Mouse (Mus musculus) ovary, adult 18-20 months (tissue): ENCODE data around the gene Hsd17b2.
A peak's percentile ranks its signal among the peaks of the same experiment; 100 is the strongest.

Experiments
- DNase-seq: peaks from one replicate; pipeline ENCODE4 v3.0.0; 2022; ENCODE audit warnings: low spot score, mixed read lengths

The Hsd17b2 gene

DNA sequence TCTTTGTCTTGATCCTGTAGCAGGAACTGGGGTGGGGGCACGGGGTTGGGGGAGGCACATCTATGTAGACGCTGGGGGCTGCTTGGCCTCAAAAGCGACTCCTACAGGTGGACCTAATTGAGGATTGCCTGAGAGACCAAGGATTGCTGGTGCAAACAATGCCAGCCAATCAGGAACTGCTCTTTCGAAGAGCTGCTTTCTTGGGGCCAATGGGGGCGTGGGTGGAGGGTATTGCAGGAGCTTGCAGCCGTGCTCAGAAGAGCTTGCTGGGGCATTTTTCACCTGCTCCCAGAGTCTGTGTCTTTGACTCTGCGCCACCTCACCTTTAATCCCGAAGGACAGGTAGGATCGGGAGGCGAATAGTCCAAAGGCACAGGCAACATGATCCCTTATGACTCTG is 73.9 kb downstream of the Hsd17b2 start:
- no peak for DNase-seq

DNA sequence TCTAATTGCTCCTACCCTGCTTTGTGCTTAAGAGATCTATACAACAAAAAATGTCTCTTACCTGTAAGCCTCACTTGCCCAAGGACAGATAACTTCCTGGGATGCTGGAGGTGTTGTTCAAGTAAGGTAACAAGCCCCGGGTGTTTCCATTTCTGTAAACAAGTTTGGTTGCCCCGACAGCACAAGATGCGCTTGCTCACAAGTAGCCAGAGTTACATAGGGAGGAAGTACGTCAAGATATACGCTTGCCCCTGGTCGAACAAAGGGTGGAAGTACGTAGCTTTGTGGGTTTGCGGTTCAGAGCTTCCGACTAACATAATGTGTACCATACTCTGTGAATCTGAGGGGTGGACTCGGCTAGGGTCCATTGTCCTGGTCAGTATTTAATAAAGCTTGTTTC is 74.4 kb downstream of the Hsd17b2 start:
- DNase-seq: no peak

DNA sequence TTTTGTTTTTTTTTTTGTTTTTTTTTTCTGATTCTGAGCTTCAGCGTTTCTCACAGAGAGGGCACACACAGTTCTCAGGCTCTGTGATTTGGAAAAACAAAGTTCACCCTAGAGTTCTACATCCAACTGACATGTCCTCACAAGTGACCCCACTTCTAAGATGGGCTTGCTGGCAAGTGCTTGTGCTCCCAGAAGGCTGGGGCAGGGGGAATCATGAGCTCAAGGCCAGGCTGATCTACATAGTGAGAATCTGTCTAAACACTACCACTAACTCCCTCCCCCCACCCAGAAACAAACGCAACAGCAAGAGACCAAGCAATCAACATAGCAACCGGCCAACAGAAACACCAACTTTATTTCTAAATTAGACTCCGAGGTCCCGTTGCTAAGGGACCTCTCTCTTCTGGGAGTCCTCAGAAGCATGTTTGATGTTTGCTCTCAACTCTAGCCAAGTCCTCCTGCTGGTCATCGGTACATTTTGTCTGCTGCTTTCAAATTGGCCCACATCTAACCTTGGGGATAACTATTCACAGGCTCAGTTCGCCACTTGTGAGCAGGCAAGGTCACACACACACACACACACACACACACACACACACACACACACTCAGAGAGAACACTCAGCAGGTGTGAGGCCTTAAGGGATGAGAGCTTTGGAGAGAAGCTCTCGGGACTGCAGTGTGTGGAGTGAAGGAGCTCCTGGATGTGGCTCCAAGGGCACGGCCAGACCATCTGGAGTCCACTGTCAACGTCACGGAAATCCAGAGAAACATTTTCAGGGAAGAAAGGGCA is 77.0 kb downstream of the Hsd17b2 start:
- peak; percentile 25 for DNase-seq

DNA sequence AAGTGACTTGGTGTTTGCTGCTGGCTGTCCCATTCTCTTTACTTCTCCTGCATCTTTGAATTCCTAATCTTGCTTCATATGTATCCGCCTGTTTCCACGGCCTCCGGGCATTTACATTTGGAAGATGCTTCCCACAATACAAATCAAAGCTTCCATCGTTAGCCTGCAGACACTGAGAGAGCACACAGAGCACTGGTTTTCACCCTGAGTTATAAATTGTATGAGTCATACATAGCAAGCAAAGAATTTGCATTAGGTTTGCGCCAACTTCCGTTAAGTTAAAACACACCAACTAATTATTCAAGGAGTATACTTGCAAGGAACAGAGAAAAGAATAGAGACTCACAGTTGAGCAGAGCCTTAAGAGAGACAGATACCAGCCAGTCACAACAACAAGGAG is 77.6 kb downstream of the Hsd17b2 start:
- no peak for DNase-seq

DNA sequence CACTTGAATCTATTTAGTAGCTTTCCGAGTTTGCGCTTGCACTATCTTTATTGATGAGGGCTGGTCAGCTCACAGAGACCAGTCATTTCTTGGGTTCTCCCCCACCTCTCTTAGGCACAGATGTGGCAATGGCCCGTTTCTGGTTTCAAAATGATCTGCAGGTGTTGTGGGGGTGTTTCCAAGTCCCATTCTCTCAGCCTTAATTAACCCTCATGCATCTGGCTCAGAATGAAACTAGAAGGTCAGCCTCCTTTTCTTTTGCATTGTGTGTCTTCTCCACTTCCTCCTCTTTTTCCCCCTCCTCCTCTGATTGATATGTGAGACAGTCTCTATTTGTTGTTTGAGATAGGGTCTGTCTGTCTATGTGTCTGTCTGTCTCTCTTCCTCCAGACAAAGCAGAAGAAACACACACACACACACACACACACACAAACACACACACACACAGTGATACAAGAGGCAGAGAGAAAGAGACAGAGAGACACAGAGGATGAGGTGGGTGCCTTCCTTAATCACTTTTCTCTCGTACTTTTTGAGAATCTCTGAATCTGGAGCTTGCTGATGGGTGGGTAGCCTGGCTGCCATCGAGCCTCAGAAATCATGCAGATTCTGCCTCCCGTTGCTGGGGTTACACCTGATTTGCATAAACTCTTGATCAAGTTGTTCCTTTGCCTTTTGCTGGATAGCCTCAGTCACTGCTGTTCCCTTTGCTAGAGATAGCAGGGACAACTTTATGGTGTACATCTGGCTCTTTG is 79.8 kb downstream of the Hsd17b2 start:
- DNase-seq: no peak

DNA sequence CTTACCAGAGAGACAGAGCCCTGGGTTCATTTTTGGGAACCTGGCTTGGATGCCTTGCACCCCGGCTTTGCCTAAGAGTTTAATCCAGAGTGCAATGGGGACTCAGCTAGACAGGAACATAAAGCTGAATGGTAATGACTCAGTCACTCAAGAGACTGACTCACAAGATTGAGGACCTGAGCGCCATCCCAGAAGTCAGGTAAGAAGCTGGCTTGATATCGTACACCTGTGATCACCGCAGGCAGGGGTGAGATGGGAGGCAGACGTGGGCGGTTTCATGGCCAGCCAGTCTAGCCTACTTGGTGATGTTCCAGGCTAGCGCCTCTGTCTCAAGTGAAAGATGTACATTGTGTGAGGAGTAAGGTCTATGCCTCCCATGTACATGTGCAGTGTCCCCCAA is 81.3 kb downstream of the Hsd17b2 start:
- DNase-seq: no peak

DNA sequence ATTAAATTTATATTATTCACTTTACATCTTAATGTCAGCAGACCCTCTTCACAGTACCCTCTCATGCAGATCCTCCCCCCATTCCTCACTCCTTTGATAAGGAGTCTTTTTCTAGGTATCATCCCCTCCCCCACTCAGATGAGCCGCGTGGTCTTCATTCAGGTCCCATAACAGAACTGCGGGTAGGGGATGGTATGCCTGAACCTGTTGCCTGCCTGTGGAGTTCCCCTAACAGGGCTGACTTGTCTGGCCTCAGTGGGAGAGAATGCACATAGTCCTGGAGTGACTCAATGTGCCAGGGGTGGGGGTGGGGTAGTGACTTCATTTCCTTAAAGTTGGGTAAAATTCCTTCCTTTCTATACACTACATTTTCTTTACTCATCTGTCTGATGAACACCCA is 84.7 kb downstream of the Hsd17b2 start:
- no peak for DNase-seq

DNA sequence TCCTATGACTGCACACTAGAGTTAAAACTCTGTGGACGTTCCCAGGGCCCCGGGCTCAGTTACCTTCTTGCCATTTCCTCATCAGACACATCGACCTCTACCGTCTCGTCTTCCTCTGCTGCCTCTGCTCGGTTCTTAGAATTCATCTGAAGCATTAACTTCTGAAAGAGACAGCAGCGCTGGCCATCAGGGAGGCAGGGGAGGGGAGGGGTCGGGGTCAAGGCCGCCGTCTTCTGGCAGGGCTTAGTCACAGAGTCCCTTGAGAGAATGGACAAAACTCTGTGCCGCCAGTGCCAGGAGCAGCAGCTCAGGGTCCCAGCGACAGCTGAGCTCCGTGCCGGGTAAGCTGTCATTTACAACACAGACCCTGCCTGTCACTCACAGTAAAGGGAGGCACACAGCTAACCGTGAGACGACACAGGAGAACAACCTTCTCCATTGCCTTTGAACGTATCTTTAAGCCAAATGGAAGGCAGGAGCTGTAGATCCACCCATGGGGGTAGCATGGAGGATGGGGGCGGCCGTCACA is 91.0 kb downstream of the Hsd17b2 start:
- DNase-seq: no peak

DNA sequence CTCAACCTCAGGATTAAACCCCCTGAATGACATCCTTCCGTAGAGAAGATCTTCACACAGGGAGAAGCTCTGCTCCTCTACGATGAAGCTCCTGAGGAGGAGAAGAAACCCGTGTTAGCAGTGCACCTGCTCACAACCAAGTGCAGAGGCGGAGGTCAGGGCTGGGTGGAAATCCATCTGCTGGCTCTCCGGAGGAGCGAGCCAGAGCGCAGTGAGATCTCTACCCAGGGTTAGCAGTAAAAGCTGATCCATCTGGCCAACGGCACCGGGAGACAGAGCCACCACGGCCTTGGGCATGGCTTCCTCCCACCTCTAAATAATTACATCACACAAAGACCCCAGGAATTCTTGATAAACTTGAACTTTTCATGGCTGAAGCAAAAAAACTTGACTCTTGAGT is 92.9 kb downstream of the Hsd17b2 start:
- DNase-seq: no peak

DNA sequence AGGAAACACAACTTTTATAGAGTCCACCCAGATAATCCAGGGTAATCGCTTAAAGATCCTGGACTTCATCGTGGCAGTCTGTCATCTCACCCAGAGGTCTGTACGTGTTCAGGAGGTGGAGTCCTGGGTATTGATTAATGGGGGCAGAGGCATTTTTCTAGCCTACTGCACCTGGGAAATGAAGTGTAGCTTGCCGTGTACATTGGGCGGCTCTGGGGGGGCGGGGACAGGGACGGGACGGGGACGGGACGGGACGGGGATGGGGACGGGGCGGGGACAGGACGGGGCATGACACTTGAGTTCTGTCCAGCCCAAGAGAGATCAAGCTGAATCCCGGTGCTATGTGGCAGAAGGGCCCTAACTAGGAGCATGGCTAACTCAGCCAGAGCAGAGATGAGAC is 94.8 kb downstream of the Hsd17b2 start:
- DNase-seq: no peak

DNA sequence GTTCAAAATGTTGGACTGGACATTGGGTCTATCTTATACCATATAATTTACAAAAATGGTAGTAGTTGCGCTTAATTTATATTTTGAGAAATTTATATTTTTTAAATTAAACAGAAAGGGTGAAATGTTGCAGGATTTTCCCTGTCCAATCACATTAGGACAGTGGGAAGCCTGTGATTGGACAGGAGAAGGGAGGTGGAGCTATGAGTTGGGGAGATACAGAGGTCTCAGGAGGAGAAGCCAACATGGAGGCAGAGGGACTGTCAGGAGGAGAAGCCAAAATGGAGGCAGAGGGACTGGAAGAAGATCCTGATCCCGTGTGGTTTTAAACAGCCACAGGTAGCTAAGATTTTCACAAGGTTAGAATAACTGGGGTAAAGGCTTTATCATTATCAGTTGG is 96.4 kb downstream of the Hsd17b2 start:
- no peak for DNase-seq

DNA sequence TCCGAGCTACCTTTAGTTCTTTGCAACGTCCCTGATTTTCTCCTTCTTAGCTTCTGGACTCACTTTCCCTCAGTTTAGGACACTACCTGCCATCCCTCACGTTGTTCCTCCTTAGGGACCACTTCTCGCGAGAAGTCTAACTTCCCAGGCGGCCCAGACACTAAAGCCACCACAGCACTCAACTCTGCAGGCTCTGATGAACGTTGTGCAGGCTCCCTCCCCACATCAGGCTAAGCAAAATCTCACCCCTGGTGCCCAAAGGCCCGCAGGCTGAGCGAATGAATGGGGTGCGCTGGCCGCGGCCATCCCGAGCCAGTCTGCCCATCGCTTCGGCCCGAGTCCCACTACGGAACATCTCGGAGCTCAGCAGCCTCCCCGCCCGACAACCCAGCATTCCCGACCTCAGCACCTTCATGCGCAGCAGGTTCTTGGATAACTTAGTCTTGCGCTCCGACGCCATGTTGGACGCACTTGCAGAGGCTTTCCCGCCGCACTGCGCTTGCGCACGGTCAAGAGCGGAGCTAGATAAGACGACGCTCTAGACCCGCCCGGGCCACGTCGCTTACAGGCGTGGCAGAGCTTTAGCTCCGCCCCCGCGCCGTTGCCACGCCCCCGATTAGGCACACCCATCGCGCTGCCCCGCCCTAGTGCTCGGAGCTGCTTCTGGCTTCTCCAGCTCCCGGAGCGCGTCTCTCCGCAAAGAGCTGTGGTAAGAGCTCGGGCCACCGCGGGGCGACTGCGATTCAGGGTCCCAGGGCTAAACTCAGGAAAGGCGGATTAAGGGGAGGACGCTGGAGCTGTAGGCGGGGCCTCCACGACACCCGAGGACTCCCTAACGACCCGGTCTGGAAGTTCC is 100.0 kb downstream of the Hsd17b2 start, which contains the start of gene Mphosph6:
Gene Mphosph6 (minus strand): TSS at position 501 of the 856 bp plus-strand sequence.
- peak; percentile 93 for DNase-seq

DNA sequence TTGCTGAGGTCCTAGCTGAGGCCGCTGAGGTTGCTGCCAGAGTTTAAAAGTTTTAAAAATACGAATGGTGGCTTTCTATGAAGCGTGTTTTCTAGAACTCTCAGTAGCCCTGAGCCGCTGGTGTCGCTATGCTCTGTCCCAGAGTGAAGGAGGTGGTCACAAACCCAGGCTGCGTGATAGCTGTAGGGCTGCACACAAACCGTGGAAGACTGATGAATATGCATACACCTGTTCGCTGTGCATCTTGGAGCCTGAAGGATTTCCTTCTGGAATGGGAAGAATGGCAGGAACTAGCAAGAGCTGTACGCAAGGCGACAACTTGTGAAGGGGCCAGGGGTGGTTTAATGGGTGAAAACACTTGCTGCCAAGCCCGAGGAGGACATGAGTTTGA is 100.6 kb downstream of the Hsd17b2 start:
- no peak for DNase-seq

DNA sequence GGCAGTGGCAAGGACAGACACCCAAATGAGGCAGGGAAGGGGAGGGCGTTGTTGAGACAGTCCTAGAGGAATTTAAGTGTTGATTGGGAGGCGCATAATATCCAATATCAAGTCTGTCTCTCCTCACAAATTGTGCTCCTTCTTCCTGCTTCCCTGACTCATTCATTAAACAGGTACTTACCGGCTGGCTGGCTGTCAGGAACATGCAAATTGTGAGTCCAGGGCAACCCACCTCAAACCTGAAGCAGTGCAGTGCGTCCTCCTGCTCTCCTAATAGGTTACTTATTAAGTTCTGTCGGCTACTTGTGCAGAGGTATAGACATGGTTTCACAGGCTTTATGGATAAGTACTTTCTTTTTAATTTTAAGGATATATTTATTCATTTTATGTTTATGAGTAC is 103.7 kb downstream of the Hsd17b2 start:
- DNase-seq: no peak
